Mouse (Mus musculus) hindbrain, embryonic 11.5 days (tissue): ENCODE results near the gene Acvr1. TPM values are rescaled to one million over a fixed set of nuclear protein-coding genes. Genes with fewer than 3 reads are reported as not detected.

Experiments
- polyA plus RNA-seq: library from polyadenylated mRNA; unstranded; fragments of >200 nt; fragmentation: Nextera tagmentation; extraction: Ambion mirVana; gene quantifications from 2 replicates; pipeline ENCODE4 v1.2.1, GENCODE M21; 2014

The Acvr1 gene
- polyA plus RNA-seq, 1 experiment from 2014 or later, result 6.0 TPM

Other genes with a start within 250 kb of the Acvr1 start
- 0.07 and 0.26 TPM in 2 replicates for gene Acvr1c, start 209.3 kb downstream of the Acvr1 start, polyA plus RNA-seq
- 0.15 TPM in 1 of 2 replicates, not detected in the other for gene Gm17409, start 97.0 kb downstream of the Acvr1 start, polyA plus RNA-seq
- gene Upp2, start 141 bp upstream of the Acvr1 start, polyA plus RNA-seq, result 5.9 and 6.3 TPM in 2 replicates